Mouse (Mus musculus) kidney, adult 11 months (tissue): ENCODE data around the gene Cracr2b.
A peak's percentile ranks its signal among the peaks of the same experiment; 100 is the strongest.
"Not testable (repeated sequence)": the region's sequence is repeated elsewhere in the genome, so short reads cannot be mapped to it uniquely, and the experiment has no call there.

Experiments
- DNase-seq: peaks from one replicate; pipeline ENCODE4 v3.0.0; 2022

The Cracr2b gene

GRCm38 (mm10) chr7:141433517-141434400 is 27.1 kb upstream of the Cracr2b start:
- no peak for DNase-seq

- peak; percentile 54 for DNase-seq
Observed at GRCm38 (mm10) chr7:141434464-141434863, 26.4 kb upstream of the Cracr2b start.

GRCm38 (mm10) chr7:141435129-141435855 is 25.6 kb upstream of the Cracr2b start:
- DNase-seq = no peak

GRCm38 (mm10) chr7:141435856-141436522 is 24.9 kb upstream of the Cracr2b start:
- no peak for DNase-seq

GRCm38 (mm10) chr7:141436523-141436892 is 24.4 kb upstream of the Cracr2b start:
- no peak for DNase-seq

GRCm38 (mm10) chr7:141437178-141438120 is 23.4 kb upstream of the Cracr2b start, which contains the start of gene Slc25a22:
TSS of gene Slc25a22 (minus strand) at chr7:141437892.
- peak; percentile 68 for DNase-seq

GRCm38 (mm10) chr7:141438201-141438968 is 22.5 kb upstream of the Cracr2b start:
- no peak for DNase-seq

GRCm38 (mm10) chr7:141439140-141439679 is 21.7 kb upstream of the Cracr2b start:
- no peak for DNase-seq

- no peak for DNase-seq
Observed at GRCm38 (mm10) chr7:141439811-141440210, 21.1 kb upstream of the Cracr2b start.

- peak; percentile 54 for DNase-seq
Observed at GRCm38 (mm10) chr7:141440613-141441012, 20.3 kb upstream of the Cracr2b start.

- DNase-seq = no peak
Observed at GRCm38 (mm10) chr7:141441460-141441859, 19.4 kb upstream of the Cracr2b start.

- no peak for DNase-seq
Observed at GRCm38 (mm10) chr7:141442199-141442598, 18.7 kb upstream of the Cracr2b start.

GRCm38 (mm10) chr7:141443081-141443821 is 17.6 kb upstream of the Cracr2b start:
- DNase-seq = peak; percentile 25

GRCm38 (mm10) chr7:141443828-141444237 is 17.1 kb upstream of the Cracr2b start, which contains the start of gene Pidd1:
TSS of gene Pidd1 (minus strand) at chr7:141444025.
- peak; percentile 69 for DNase-seq

- DNase-seq = not testable (repeated sequence)
Observed at GRCm38 (mm10) chr7:141446374-141446773, 14.5 kb upstream of the Cracr2b start.

GRCm38 (mm10) chr7:141447110-141447991 is 13.5 kb upstream of the Cracr2b start, which contains the start of gene Rplp2:
TSS of gene Rplp2 (plus strand) at chr7:141447370.
- DNase-seq = peak; percentile 94

GRCm38 (mm10) chr7:141451928-141452327 is 9.0 kb upstream of the Cracr2b start:
- no peak for DNase-seq

- no peak for DNase-seq
Observed at GRCm38 (mm10) chr7:141453636-141454035, 7.3 kb upstream of the Cracr2b start.

GRCm38 (mm10) chr7:141454967-141455551 is 5.8 kb upstream of the Cracr2b start, which contains the start of gene Pnpla2:
TSS of gene Pnpla2 (plus strand) at chr7:141455198.
- DNase-seq = peak; percentile 94
